Mouse (Mus musculus): ENCODE measurements at regions not wholly inside any gene's neighbourhood (a gene's known extent, or its start where the extent isn't known, plus 50 kb on each side); places are given as distances from the start of the nearest gene placed in this dataset.
A peak's percentile ranks its signal among the peaks of the same experiment; 100 is the strongest.

DNA sequence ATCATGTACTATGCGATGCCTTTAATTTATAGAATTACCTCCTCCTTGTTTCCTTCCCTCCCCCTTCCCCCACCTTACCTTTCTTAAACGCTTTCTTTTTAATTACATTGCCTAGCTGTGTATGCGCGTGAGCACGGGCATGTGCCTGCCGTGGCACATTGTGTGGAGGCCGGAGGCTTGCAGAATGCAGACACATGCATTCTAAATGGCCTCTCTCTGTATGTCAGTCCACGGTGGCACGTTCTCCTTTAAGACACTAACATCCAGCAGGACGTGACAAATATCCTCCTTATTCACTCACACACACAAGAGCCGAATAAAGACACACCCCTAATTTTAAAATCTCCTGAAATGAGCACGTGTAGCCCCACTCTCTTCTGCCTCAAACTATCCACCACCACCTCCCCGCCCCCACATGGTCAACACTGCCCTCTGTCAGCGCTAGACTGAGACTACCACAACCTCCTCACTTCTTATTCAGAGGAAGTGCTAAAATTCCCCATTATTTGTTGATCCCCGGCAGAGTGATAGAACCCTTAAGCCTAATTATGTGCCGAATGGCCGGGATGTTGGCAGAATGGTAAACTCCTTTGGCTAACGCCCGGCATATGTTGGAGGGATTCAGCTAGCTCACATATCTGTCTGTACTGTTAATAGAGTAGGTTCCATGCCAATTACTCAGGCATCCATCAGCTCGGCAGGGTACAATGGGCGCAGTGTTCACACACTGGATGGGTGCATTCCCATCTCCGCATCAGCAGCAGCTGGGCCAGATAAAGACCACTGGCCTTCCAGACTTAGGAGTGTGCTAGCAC, 70.5 kb upstream of the Zfp217 start:
- Histone ChIP-seq H3K4me3 (ENCODE audit: insufficient read depth, poor library complexity, severe bottlenecking) (no peak overlapping the region), H3K36me3 (ENCODE audit: control insufficient read depth, insufficient read depth) (no peaks in the 10 kb centered on the region), H3ac (ENCODE audit: control insufficient read depth, insufficient read length, low read depth) (no peak overlapping the region), H3K27me3 (ENCODE audit: control insufficient read depth, insufficient read depth, insufficient read length) (no peaks in the 10 kb centered on the region), H3K79me3 (ENCODE audit: low read depth) (no peaks in the 10 kb centered on the region), H3K79me2 (ENCODE audit: control insufficient read depth, insufficient read depth) (no peaks in the 10 kb centered on the region)
- TF ChIP-seq CTCF (IDR thresholded peaks at IDR 0.05; ENCODE audit: control insufficient read depth, insufficient read depth, insufficient read length), result no peak
- TF ChIP-seq FOSL1 (IDR thresholded peaks at IDR 0.05; ENCODE audit: insufficient read depth, low read length, poor library complexity, severe bottlenecking), result no peak
- no peak for TF ChIP-seq MAX (IDR thresholded peaks at IDR 0.05)
- TF ChIP-seq MYOD1 (IDR thresholded peaks at IDR 0.05; ENCODE audit: control insufficient read depth, insufficient read length, low read depth), result no peak
- TF ChIP-seq USF1 (IDR thresholded peaks at IDR 0.05; ENCODE audit: low read depth), result no peak
- TF ChIP-seq MYOG (IDR thresholded peaks at IDR 0.05; ENCODE audit: control insufficient read depth, extremely low read depth, insufficient read length), result no peak
- no peak for TF ChIP-seq CEBPB (IDR thresholded peaks at IDR 0.05; ENCODE audit: low read depth)

GRCm38 (mm10) chr2:170216311-170216710, 68.4 kb upstream of the Zfp217 start:
- Histone ChIP-seq H3ac (ENCODE audit: control insufficient read depth, insufficient read length, low read depth) (no peak overlapping the region), H3K4me3 (ENCODE audit: insufficient read depth, poor library complexity, severe bottlenecking) (no peak overlapping the region), H3K79me2 (ENCODE audit: control insufficient read depth, insufficient read depth) (no peaks in the 10 kb centered on the region), H3K27me3 (ENCODE audit: control insufficient read depth, insufficient read depth, insufficient read length) (no peaks in the 10 kb centered on the region), H3K36me3 (ENCODE audit: control insufficient read depth, insufficient read depth) (no peaks in the 10 kb centered on the region), H3K79me3 (ENCODE audit: low read depth) (no peaks in the 10 kb centered on the region)
- TF ChIP-seq CTCF (IDR thresholded peaks at IDR 0.05; ENCODE audit: control insufficient read depth, insufficient read depth, insufficient read length) (no peak), MYOG (IDR thresholded peaks at IDR 0.05; ENCODE audit: control insufficient read depth, extremely low read depth, insufficient read length) (no peak), MYOD1 (IDR thresholded peaks at IDR 0.05; ENCODE audit: control insufficient read depth, insufficient read length, low read depth) (no peak), USF1 (IDR thresholded peaks at IDR 0.05; ENCODE audit: low read depth) (no peak), CEBPB (IDR thresholded peaks at IDR 0.05; ENCODE audit: low read depth) (no peak), MAX (IDR thresholded peaks at IDR 0.05) (no peak), FOSL1 (IDR thresholded peaks at IDR 0.05; ENCODE audit: insufficient read depth, low read length, poor library complexity, severe bottlenecking) (no peak)

- no peaks in the 10 kb centered on the region for H3K27me3 ChIP-seq (ENCODE audit: control insufficient read depth, insufficient read depth, insufficient read length)
- H3K4me3 ChIP-seq (ENCODE audit: insufficient read depth, poor library complexity, severe bottlenecking), result no peak overlapping the region
- no peaks in the 10 kb centered on the region for H3K79me2 ChIP-seq (ENCODE audit: control insufficient read depth, insufficient read depth)
- no peaks in the 10 kb centered on the region for H3K79me3 ChIP-seq (ENCODE audit: low read depth)
- no peaks in the 10 kb centered on the region for H3K36me3 ChIP-seq (ENCODE audit: control insufficient read depth, insufficient read depth)
- TF ChIP-seq USF1 (IDR thresholded peaks at IDR 0.05; ENCODE audit: low read depth) (no peak), FOSL1 (IDR thresholded peaks at IDR 0.05; ENCODE audit: insufficient read depth, low read length, poor library complexity, severe bottlenecking) (peak; percentile 85)
- H3ac ChIP-seq (ENCODE audit: control insufficient read depth, insufficient read length, low read depth), result no peak overlapping the region
Observed at GRCm38 (mm10) chr2:170209121-170209520, 61.2 kb upstream of the Zfp217 start.

- Histone ChIP-seq H3K79me3 (ENCODE audit: low read depth) (no peaks in the 10 kb centered on the region), H3K4me3 (ENCODE audit: insufficient read depth, poor library complexity, severe bottlenecking) (no peak overlapping the region), H3K79me2 (ENCODE audit: control insufficient read depth, insufficient read depth) (no peaks in the 10 kb centered on the region), H3K36me3 (ENCODE audit: control insufficient read depth, insufficient read depth) (no peaks in the 10 kb centered on the region), H3K27me3 (ENCODE audit: control insufficient read depth, insufficient read depth, insufficient read length) (no peaks in the 10 kb centered on the region), H3ac (ENCODE audit: control insufficient read depth, insufficient read length, low read depth) (no peak overlapping the region)
- no peak for TF ChIP-seq CEBPB (IDR thresholded peaks at IDR 0.05; ENCODE audit: low read depth)
- no peak for TF ChIP-seq MYOD1 (IDR thresholded peaks at IDR 0.05; ENCODE audit: control insufficient read depth, insufficient read length, low read depth)
- TF ChIP-seq MYOG (IDR thresholded peaks at IDR 0.05; ENCODE audit: control insufficient read depth, extremely low read depth, insufficient read length), result no peak
- no peak for TF ChIP-seq FOSL1 (IDR thresholded peaks at IDR 0.05; ENCODE audit: insufficient read depth, low read length, poor library complexity, severe bottlenecking)
- TF ChIP-seq USF1 (IDR thresholded peaks at IDR 0.05; ENCODE audit: low read depth), result no peak
- TF ChIP-seq CTCF (IDR thresholded peaks at IDR 0.05; ENCODE audit: control insufficient read depth, insufficient read depth, insufficient read length), result no peak
- no peak for TF ChIP-seq MAX (IDR thresholded peaks at IDR 0.05)
Observed at GRCm38 (mm10) chr2:170207878-170208277, 60.0 kb upstream of the Zfp217 start.

GRCm38 (mm10) chr2:170207395-170207794, 59.5 kb upstream of the Zfp217 start:
- Histone ChIP-seq H3ac (ENCODE audit: control insufficient read depth, insufficient read length, low read depth) (no peak overlapping the region), H3K36me3 (ENCODE audit: control insufficient read depth, insufficient read depth) (no peaks in the 10 kb centered on the region), H3K79me2 (ENCODE audit: control insufficient read depth, insufficient read depth) (no peaks in the 10 kb centered on the region), H3K79me3 (ENCODE audit: low read depth) (no peaks in the 10 kb centered on the region), H3K4me3 (ENCODE audit: insufficient read depth, poor library complexity, severe bottlenecking) (no peak overlapping the region), H3K27me3 (ENCODE audit: control insufficient read depth, insufficient read depth, insufficient read length) (no peaks in the 10 kb centered on the region)
- TF ChIP-seq CTCF (IDR thresholded peaks at IDR 0.05; ENCODE audit: control insufficient read depth, insufficient read depth, insufficient read length), result no peak
- no peak for TF ChIP-seq CEBPB (IDR thresholded peaks at IDR 0.05; ENCODE audit: low read depth)
- no peak for TF ChIP-seq MAX (IDR thresholded peaks at IDR 0.05)

DNA sequence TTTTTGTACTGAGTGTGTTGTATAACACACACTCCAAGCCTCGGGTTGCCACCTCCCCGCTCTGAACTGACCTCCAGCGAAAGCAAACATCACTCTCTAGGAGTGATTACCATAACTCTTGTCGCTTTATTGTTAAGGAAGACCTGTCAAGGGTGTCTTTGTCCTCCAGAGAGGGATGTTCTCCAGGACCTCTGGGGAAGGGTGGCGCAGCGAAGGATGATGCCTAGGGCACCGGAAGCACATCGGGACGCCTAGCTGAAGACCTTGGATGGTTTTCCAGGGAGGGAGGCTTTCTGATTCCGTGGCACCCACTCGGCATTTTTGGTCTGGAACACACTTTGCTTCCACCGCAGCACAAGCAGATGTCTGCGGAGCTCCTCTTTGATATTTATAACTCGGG, 59.0 kb upstream of the Zfp217 start:
- no peaks in the 10 kb centered on the region for H3K79me2 ChIP-seq (ENCODE audit: control insufficient read depth, insufficient read depth)
- H3K36me3 ChIP-seq (ENCODE audit: control insufficient read depth, insufficient read depth), result no peaks in the 10 kb centered on the region
- no peaks in the 10 kb centered on the region for H3K27me3 ChIP-seq (ENCODE audit: control insufficient read depth, insufficient read depth, insufficient read length)
- H3K79me3 ChIP-seq (ENCODE audit: low read depth), result no peaks in the 10 kb centered on the region
- no peak overlapping the region for H3K4me3 ChIP-seq (ENCODE audit: insufficient read depth, poor library complexity, severe bottlenecking)
- no peak overlapping the region for H3ac ChIP-seq (ENCODE audit: control insufficient read depth, insufficient read length, low read depth)
- TF ChIP-seq FOSL1 (IDR thresholded peaks at IDR 0.05; ENCODE audit: insufficient read depth, low read length, poor library complexity, severe bottlenecking), result no peak
- TF ChIP-seq MAX (IDR thresholded peaks at IDR 0.05), result no peak
- TF ChIP-seq MYOD1 (IDR thresholded peaks at IDR 0.05; ENCODE audit: control insufficient read depth, insufficient read length, low read depth), result no peak
- TF ChIP-seq USF1 (IDR thresholded peaks at IDR 0.05; ENCODE audit: low read depth), result no peak
- TF ChIP-seq CTCF (IDR thresholded peaks at IDR 0.05; ENCODE audit: control insufficient read depth, insufficient read depth, insufficient read length), result no peak
- TF ChIP-seq CEBPB (IDR thresholded peaks at IDR 0.05; ENCODE audit: low read depth), result no peak
- no peak for TF ChIP-seq MYOG (IDR thresholded peaks at IDR 0.05; ENCODE audit: control insufficient read depth, extremely low read depth, insufficient read length)
